Mouse (Mus musculus): ENCODE results near the gene Mcoln3. TPM values are rescaled to one million over a fixed set of nuclear protein-coding genes. Genes with fewer than 3 reads are reported as not detected.

The Mcoln3 gene
- polyA plus RNA-seq, 1 experiment from 2014 or later: 4.6 TPM

DNA sequence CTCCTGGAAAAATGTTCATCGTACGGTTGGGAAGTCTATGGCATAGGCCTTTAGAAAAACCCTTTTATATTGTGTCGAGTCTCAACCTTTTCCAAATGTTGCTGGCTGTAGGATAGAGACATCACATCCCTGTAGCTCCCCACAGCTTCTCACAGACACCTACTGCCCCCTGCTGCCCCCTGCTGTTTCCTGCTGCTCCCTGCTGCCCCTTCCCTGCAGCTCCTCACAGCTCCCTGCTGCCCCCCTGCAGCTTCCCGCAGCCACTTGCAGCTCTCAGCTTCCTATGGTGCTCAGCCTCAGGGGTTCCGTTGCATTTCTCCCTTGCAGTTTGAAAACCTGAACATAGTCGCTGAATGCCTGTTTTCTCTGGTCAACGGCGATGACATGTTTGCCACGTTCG lies 72.7 kb downstream of the Mcoln3 start:
- Histone ChIP-seq H3K27me3 (ENCODE audit: low read depth, poor library complexity, severe bottlenecking) (no peaks in the 10 kb centered on the region), H3K4me1 (peaks cover 12% of the 10 kb centered on the region), H3K4me3 (no peak overlapping the region), H3K36me3 (no peaks in the 10 kb centered on the region), H3K27ac (replicated peaks) (no peak overlapping the region; the same call in 1 of the 2 replicates), H3K9me3 (replicated peaks) (no peaks in the 10 kb centered on the region)
- DNase-seq (ENCODE audit: low spot score): no peak
- whole genome bisulfite sequencing: 72% methylated on average over 10 of the region's 10 CpGs

Other genes with a start within 250 kb of the Mcoln3 start
- 43.9 and 44.3 TPM in 2 replicates for gene Bcl10, start 194.6 kb upstream of the Mcoln3 start, polyA plus RNA-seq (2016; fragmentation: Nextera tagmentation; extraction: Ambion mirVana)
- gene 2410004B18Rik, start 179.4 kb upstream of the Mcoln3 start, polyA plus RNA-seq (2016; fragmentation: Nextera tagmentation; extraction: Ambion mirVana): 50.6 and 51.1 TPM in 2 replicates
- gene Syde2, start 129.6 kb upstream of the Mcoln3 start, polyA plus RNA-seq (2016; fragmentation: Nextera tagmentation; extraction: Ambion mirVana): 0.53 and 0.95 TPM in 2 replicates
- gene Wdr63, start 9.3 kb upstream of the Mcoln3 start, polyA plus RNA-seq (2016; fragmentation: Nextera tagmentation; extraction: Ambion mirVana): 0.17 and 0.19 TPM in 2 replicates
- 0.20 and 0.29 TPM in 2 replicates for gene Mcoln2, start 32.4 kb downstream of the Mcoln3 start, polyA plus RNA-seq (2016; fragmentation: Nextera tagmentation; extraction: Ambion mirVana)
- 0.46 and 0.47 TPM in 2 replicates for gene Lpar3, start 103.5 kb downstream of the Mcoln3 start, polyA plus RNA-seq (2016; fragmentation: Nextera tagmentation; extraction: Ambion mirVana)

All from midbrain, embryonic 10.5 days (tissue).